Comparison of ENCODE assay signal across 17 mouse cellular contexts in the genomic region with DNA sequence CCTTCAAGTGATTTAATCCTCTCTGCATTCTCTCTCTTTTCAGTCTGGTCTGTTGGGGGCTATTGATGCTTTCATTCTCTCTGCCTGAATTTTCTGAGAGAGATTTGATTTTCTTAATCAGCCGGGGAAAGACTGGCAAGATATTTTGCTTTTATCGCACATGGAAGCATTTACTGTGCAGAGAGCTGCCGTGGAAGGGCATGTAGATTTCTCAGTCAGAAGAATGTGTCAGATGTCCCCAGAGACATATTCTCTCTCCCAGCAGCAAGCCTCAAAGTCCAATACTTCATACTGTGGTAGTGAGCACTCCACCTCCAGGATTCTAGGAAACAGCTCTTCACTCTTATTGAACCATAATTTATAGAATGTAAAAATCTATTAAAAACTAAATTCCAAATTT.
"Had no signal": no experiment of that assay in that cellular context is flagged by ENCODE, and none has a peak within 500 bp of the region (broad histone marks: within the 10 kb centered on the region; RNA-seq: fewer than 3 reads in every experiment).

No protein-coding gene starts in this region.

- H3K9me3 ChIP-seq: limb, embryonic 15.5 days; liver, embryonic 13.5 days; lung, embryonic 15.5 days; neural tube, embryonic 12.5 days had no signal

- H3K9ac ChIP-seq: limb, embryonic 15.5 days; liver, embryonic 13.5 days; liver, postnatal 0 days; lung, embryonic 15.5 days; neural tube, embryonic 12.5 days; stomach, embryonic 15.5 days had no signal

- H3K36me3 ChIP-seq: limb, embryonic 15.5 days; liver, embryonic 13.5 days; lung, embryonic 15.5 days; neural tube, embryonic 12.5 days; stomach, embryonic 15.5 days had no signal

- DNase-seq: kidney, adult 9 months; kidney, postnatal 36 days; layer of hippocampus, adult 9-11 months; layer of hippocampus, postnatal 36 days; liver, embryonic 13.5 days; liver, postnatal 0 days; retina, postnatal 1 day; right cerebral cortex, postnatal 4 days; spleen, adult 18-20 months; thymus, adult 2 months; thymus, postnatal 25 days had no signal

- H3K4me1 ChIP-seq: limb, embryonic 15.5 days; liver, embryonic 13.5 days; lung, embryonic 15.5 days; neural tube, embryonic 12.5 days; stomach, embryonic 15.5 days had no signal

- ATAC-seq: intestine, postnatal 0 days; liver, postnatal 0 days had no signal

- H3K27ac ChIP-seq: kidney, postnatal 0 days; limb, embryonic 15.5 days; liver, embryonic 13.5 days; lung, embryonic 15.5 days; neural tube, embryonic 12.5 days; stomach, embryonic 15.5 days had no signal

- H3K27me3 ChIP-seq: limb, embryonic 15.5 days; liver, embryonic 13.5 days; lung, embryonic 15.5 days; neural tube, embryonic 12.5 days; stomach, embryonic 15.5 days had no signal

- H3K4me3 ChIP-seq: limb, embryonic 15.5 days; liver, embryonic 13.5 days; lung, embryonic 15.5 days; neural tube, embryonic 12.5 days; stomach, embryonic 15.5 days had no signal

- H3K4me2 ChIP-seq: limb, embryonic 15.5 days; liver, embryonic 13.5 days; lung, embryonic 15.5 days; neural tube, embryonic 12.5 days; stomach, embryonic 15.5 days had no signal
